Mouse (Mus musculus) hindbrain, embryonic 14.5 days (tissue): ENCODE data around the gene Gm10271. TPM values are rescaled to one million over a fixed set of nuclear protein-coding genes. Genes with fewer than 3 reads are reported as not detected.

ENCODE experiments used
- ATAC-seq: fragments of 200-750 bp; cut with Nextera tagmentation; 2 replicates; pipeline ENCODE4 v1.8.0; 2017; ENCODE audit warnings: moderate number of reproducible peaks, mild to moderate bottlenecking, moderate TSS enrichment, moderate library complexity; ENCODE audit not compliant: low FRiP score
- DNase-seq: peaks from one replicate; pipeline ENCODE4 v3.0.0-alpha.2; 2015; ENCODE audit warnings: low spot score
- H3K27ac ChIP-seq: fragments of 300-500 bp; sonication (generic); 2 replicates; pipeline ENCODE4 v1.5.1; 2014; ENCODE audit warnings: mild to moderate bottlenecking, moderate library complexity
- H3K27me3 ChIP-seq: fragments of 300-500 bp; sonication (generic); 2 replicates; pipeline ENCODE4 v1.6.1; 2014; ENCODE audit warnings: mild to moderate bottlenecking, low read length, mixed read lengths; ENCODE audit not compliant: control insufficient read depth, insufficient read depth
- H3K36me3 ChIP-seq: fragments of 300-500 bp; sonication (generic); replicated peaks from 2 replicates; pipeline ENCODE4 v1.6.1; 2014; ENCODE audit not compliant: control insufficient read depth, insufficient read depth
- H3K4me1 ChIP-seq: fragments of 300-500 bp; sonication (generic); replicated peaks from 2 replicates; pipeline ENCODE4 v1.6.1; 2014; ENCODE audit warnings: antibody characterized with exemption, low read length, mixed read lengths; ENCODE audit not compliant: control insufficient read depth, insufficient read depth
- H3K4me2 ChIP-seq: fragments of 300-500 bp; sonication (generic); replicated peaks from 2 replicates; pipeline ENCODE4 v1.6.1; 2014; ENCODE audit warnings: mild to moderate bottlenecking, moderate library complexity
- H3K4me3 ChIP-seq: fragments of 300-500 bp; sonication (generic); replicated peaks from 2 replicates; pipeline ENCODE4 v1.5.1; 2014; ENCODE audit warnings: mild to moderate bottlenecking, low read length
- H3K9ac ChIP-seq: fragments of 300-500 bp; sonication (generic); 2 replicates; pipeline ENCODE4 v1.6.1; 2014
- H3K9me3 ChIP-seq: fragments of 300-500 bp; sonication (generic); 2 replicates; pipeline ENCODE4 v1.6.1; 2016; ENCODE audit warnings: low read length; ENCODE audit not compliant: control insufficient read depth
- WGBS: fragments of 180-500 bp; shearing (Covaris S2); extraction: QIAGEN DNeasy Blood & Tissue Kit; methylation state at CpG from one replicate; pipeline ENCODE4 v1.1.7; 2014; 5-methylcytosine and 5-hydroxymethylcytosine counted together
- polyA plus RNA-seq: library from polyadenylated mRNA; unstranded; fragments of >200 nt; fragmentation: Nextera tagmentation; extraction: Ambion mirVana; gene quantifications from 2 replicates; pipeline ENCODE4 v1.2.1, GENCODE M21; 2014

Gm10271 gene
- polyA plus RNA-seq, 1 experiment from 2014 or later, result not detected

DNA sequence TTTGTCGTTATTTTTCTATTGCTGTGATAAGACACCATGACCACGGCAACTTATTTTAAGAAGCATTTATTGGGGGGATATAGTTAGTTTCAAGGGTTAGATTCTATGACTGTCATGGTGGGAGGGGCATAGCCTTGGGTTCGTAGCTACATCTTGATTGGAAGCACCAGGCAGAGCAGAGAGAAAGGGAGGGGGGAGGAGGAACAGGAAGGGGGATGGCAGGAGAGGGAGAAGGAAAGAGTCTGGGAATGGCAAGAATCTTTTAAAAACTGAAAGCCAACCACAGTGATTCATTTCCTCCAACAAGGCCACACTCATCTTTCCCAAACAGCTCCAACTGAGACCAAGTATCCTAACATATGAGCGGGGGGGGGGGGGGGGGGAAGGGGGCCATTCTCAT is 10.1 kb upstream of the Gm10271 start:
- WGBS, result 71% methylated on average over 3 of the region's 4 CpGs

DNA sequence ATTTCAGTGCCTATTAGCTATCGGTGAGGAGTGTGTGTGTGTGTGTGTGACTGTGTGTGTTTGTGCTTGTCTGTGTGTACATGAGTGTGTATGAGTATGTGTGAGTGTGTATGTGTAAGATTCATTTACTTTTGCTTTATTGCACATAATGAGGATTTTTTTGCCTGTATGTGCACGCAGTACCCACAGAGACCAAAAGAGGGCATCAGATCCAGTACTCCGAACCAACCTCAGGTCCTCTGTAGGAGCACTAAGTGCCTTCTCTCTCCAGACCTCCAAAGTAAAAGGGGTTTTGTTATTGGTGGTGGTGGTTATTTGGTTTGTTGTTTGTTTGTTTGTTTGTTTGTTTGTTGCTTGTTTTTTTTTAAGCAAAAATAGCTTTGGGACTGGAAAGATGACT is 8.5 kb upstream of the Gm10271 start:
- WGBS, result 76% methylated on average over 3 of the region's 3 CpGs
- Histone ChIP-seq H3K9ac (no peak overlapping the region), H3K36me3 (no peaks in the 10 kb centered on the region), H3K4me3 (no peak overlapping the region), H3K27me3 (no peaks in the 10 kb centered on the region), H3K9me3 (no peaks in the 10 kb centered on the region), H3K4me1 (no peaks in the 10 kb centered on the region; the same call in 1 of the 2 replicates), H3K27ac (no peak overlapping the region), H3K4me2 (no peak overlapping the region)
- ATAC-seq (no peak), DNase-seq (no peak)

More for the DNA sequence above, 10.1 kb upstream of the Gm10271 start:
- no peak for DNase-seq
- Histone ChIP-seq H3K4me3 (no peak overlapping the region), H3K9ac (no peak overlapping the region), H3K9me3 (no peaks in the 10 kb centered on the region), H3K4me1 (peaks cover 11% of the 10 kb centered on the region), H3K27me3 (no peaks in the 10 kb centered on the region), H3K27ac (no peak overlapping the region), H3K4me2 (no peak overlapping the region), H3K36me3 (no peaks in the 10 kb centered on the region)
- ATAC-seq, result no peak

DNA sequence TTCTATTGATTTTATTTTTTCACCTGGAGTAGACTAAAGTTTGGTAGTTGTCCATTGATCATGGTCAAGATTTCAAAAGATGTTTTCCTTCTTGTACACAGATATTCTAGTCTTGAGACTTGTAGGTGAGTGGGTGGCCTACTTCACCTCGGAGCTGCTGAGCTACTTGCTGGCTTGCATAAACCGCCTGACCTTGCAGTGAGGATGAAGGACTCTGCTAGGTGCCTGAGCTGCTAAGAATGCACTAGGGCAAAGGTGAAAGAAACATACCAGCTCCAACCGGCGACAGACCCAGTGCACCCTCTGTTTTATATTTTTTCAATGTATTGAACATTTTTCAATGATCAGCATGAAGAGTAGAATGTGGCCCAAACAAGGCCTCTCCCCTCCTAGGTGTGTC is 7.9 kb upstream of the Gm10271 start:
- Histone ChIP-seq H3K27ac (no peak overlapping the region), H3K27me3 (no peaks in the 10 kb centered on the region), H3K4me3 (no peak overlapping the region), H3K9ac (no peak overlapping the region), H3K4me2 (no peak overlapping the region), H3K36me3 (no peaks in the 10 kb centered on the region), H3K4me1 (no peaks in the 10 kb centered on the region; the same call in 1 of the 2 replicates), H3K9me3 (no peaks in the 10 kb centered on the region)
- WGBS, result 84% methylated on average over 4 of the region's 4 CpGs
- DNase-seq (no peak), ATAC-seq (no peak)

DNA sequence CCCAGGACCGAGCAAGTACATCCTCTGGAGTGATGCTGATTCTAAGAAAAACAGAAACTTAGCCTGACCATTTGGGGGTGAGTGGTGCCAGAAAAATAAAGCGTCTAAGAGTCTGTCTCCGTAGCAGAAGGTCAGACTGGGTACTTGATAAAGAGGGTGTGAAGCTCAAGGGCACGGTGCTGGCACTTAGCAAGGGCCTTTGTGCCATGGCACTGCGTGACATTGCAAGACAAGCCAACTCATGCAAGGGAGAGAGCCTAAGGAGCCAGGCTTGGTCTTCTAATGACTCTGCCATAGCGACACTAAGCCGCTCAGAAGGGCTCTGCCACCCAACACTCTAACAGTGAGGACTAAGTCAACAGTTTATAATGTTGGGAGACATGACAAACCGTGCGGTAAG is 6.4 kb upstream of the Gm10271 start:
- 90% methylated on average over 9 of the region's 9 CpGs for WGBS
- no peaks in the 10 kb centered on the region for H3K27me3 ChIP-seq
- no peak overlapping the region for H3K27ac ChIP-seq
- DNase-seq, result no peak
- H3K4me2 ChIP-seq, result no peak overlapping the region
- ATAC-seq, result no peak
- H3K9ac ChIP-seq, result no peak overlapping the region
- H3K4me1 ChIP-seq, result no peaks in the 10 kb centered on the region
- H3K9me3 ChIP-seq, result no peaks in the 10 kb centered on the region
- no peak overlapping the region for H3K4me3 ChIP-seq
- H3K36me3 ChIP-seq, result no peaks in the 10 kb centered on the region

DNA sequence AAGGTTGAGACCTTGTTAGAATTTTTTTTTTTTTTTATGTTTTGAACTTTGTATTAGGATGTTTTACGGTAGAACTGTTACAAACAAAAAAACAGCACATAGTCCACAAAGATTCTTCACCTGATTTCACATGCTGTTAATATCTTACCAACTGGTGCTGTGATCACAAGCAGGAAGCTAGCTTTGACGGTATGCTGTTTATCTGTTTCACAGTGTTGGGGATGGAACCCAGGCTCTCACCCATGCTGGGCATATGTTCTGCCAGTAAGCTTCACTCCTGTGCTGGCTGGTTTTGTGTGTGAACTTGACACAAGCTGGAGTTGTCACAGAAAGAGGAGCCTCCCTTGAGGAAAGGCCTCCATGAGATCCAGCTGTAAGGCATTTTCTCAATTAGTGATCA is 5.4 kb upstream of the Gm10271 start:
- no peaks in the 10 kb centered on the region for H3K9me3 ChIP-seq
- no peak overlapping the region for H3K4me3 ChIP-seq
- no peak for DNase-seq
- no peaks in the 10 kb centered on the region for H3K4me1 ChIP-seq
- no peak overlapping the region for H3K27ac ChIP-seq
- ATAC-seq, result no peak
- 94% methylated on average over 2 of the region's 2 CpGs for WGBS
- H3K4me2 ChIP-seq, result no peak overlapping the region
- no peaks in the 10 kb centered on the region for H3K27me3 ChIP-seq
- H3K36me3 ChIP-seq, result no peaks in the 10 kb centered on the region
- H3K9ac ChIP-seq, result no peak overlapping the region

DNA sequence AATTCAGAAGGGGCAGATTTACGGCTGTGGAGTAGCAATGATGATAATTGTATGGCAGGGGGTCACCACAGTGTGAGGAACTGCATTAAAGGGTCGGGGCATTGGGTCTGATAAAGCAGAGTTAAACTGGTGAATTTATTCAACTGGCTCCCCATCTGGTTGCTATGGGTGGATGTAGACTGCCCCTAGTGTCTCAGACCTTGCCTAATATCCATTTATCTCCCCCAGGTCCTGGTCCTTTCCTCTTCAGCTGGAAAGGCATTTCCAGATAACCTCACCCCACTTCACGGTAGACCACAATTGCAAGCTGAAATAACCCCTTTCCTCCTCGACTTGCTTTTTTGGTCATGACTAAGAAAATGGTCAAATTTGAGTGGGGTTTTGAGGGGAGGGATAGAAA is 5.0 kb upstream of the Gm10271 start:
- no peaks in the 10 kb centered on the region for H3K4me1 ChIP-seq
- no peak overlapping the region for H3K4me2 ChIP-seq
- ATAC-seq, result no peak
- no peaks in the 10 kb centered on the region for H3K9me3 ChIP-seq
- H3K4me3 ChIP-seq, result no peak overlapping the region
- WGBS, result 73% methylated on average over 4 of the region's 4 CpGs
- H3K27me3 ChIP-seq, result no peaks in the 10 kb centered on the region
- H3K27ac ChIP-seq, result no peak overlapping the region
- no peak overlapping the region for H3K9ac ChIP-seq
- no peaks in the 10 kb centered on the region for H3K36me3 ChIP-seq
- DNase-seq, result no peak

DNA sequence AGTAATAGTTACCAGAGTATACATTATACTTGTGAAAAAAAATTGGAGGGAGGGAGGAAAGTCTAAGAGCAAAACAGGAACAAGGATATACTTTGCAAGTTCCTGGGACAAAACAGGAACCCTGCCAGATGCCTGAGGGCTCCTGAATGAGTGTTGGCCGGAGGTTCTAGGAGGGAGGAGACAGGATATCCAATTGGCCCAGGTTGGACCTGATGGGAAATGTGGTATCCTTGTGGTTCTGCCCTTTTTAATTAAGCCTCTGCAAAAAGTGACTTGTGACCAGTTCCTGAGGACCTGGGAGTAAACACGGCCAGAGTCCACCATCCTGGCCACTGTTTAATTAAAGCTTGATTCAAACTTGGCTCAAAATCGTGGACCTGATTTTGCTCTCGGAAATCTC is 3.7 kb downstream of the Gm10271 start:
- no peak for ATAC-seq
- Histone ChIP-seq H3K4me2 (no peak overlapping the region), H3K27ac (no peak overlapping the region), H3K9me3 (no peaks in the 10 kb centered on the region), H3K4me1 (no peaks in the 10 kb centered on the region), H3K4me3 (no peak overlapping the region), H3K36me3 (no peaks in the 10 kb centered on the region), H3K9ac (no peak overlapping the region), H3K27me3 (no peaks in the 10 kb centered on the region)
- no peak for DNase-seq
- 87% methylated on average over 4 of the region's 4 CpGs for WGBS

DNA sequence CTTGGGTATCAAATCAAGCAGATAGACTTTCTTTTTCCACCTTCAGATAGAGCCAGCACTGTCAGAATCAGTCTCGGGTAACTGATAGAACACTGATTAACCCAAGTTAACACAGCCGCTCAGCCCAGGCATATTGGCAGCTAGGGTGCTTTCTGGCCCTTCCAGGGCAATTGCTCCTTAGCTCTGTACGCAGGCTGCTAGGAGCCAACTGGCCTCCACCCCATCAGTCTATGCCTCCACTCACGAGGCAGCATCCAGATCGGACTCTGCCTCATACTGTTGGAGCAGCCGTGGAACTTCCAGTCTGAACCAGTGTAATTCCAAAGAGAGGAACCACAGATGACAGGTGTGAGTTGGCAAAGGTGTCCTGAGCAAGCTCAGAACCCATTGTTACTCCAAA is 6.3 kb downstream of the Gm10271 start:
- Histone ChIP-seq H3K9me3 (no peaks in the 10 kb centered on the region), H3K36me3 (no peaks in the 10 kb centered on the region), H3K4me2 (no peak overlapping the region), H3K9ac (no peak overlapping the region), H3K27me3 (no peaks in the 10 kb centered on the region), H3K27ac (no peak overlapping the region), H3K4me1 (no peaks in the 10 kb centered on the region), H3K4me3 (no peak overlapping the region)
- WGBS, result 88% methylated on average over 6 of the region's 6 CpGs
- ATAC-seq, result no peak
- no peak for DNase-seq

DNA sequence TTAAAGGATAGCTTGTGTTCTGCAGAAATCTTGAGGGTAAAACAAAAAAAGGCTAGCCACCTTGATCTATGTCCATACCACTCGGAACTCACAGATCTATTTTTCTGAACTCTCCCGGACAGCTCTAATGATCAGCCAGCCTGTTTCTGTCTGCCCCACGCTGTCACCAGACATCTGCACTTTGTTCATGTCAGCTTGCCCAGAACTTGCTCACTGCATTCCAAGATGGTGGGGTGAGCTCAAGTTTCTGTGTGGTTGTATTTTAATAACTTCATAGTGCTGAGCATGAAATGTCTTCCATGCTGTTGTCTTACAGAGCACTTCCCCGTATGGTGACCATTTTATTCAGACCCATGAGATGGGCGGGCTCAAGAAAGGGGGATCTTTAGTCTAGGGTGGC is 7.1 kb downstream of the Gm10271 start:
- 88% methylated on average over 5 of the region's 5 CpGs for WGBS

DNA sequence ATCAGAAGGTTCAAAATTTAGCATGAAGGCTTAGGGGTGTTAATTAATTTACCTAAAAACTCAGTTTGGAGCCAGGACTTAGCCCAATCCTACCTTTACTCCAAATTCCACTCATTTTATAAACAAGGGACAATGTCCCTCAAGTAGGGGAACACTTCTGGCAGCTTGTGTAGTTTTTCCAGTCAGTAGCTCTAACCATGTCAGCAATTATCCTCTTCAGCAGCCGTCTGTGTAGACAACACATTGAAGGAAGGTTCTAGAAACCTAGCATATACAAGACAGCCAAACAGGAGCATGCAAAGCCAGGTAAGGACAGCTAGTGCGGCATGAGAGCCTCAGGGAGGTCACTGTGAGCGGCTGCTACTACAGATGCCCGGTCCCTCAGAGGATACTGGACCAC is 7.8 kb downstream of the Gm10271 start:
- 91% methylated on average over 4 of the region's 4 CpGs for WGBS
- H3K4me1 ChIP-seq, result no peaks in the 10 kb centered on the region
- no peak overlapping the region for H3K27ac ChIP-seq
- H3K9ac ChIP-seq, result no peak overlapping the region
- no peak overlapping the region for H3K4me2 ChIP-seq
- no peak for ATAC-seq
- H3K9me3 ChIP-seq, result no peaks in the 10 kb centered on the region
- no peaks in the 10 kb centered on the region for H3K36me3 ChIP-seq
- H3K4me3 ChIP-seq, result no peak overlapping the region
- no peak for DNase-seq
- H3K27me3 ChIP-seq, result no peaks in the 10 kb centered on the region

More for the DNA sequence above, 7.1 kb downstream of the Gm10271 start:
- Histone ChIP-seq H3K9ac (no peak overlapping the region), H3K4me1 (no peaks in the 10 kb centered on the region), H3K27ac (no peak overlapping the region), H3K27me3 (no peaks in the 10 kb centered on the region), H3K36me3 (no peaks in the 10 kb centered on the region), H3K4me2 (no peak overlapping the region), H3K4me3 (no peak overlapping the region), H3K9me3 (no peaks in the 10 kb centered on the region)
- ATAC-seq, result no peak
- DNase-seq, result no peak
